Mouse (Mus musculus) cerebellum, postnatal 25 days (tissue): ENCODE data around the gene Btbd35f21.
"Not testable (repeated sequence)": the region's sequence is repeated elsewhere in the genome, so short reads cannot be mapped to it uniquely, and the experiment has no call there.

Experiments
- DNase-seq, 2 experiments: peaks; one replicate each; pipeline ENCODE4 v3.0.0; 2021; ENCODE audit warnings: mixed read lengths in 2 of 2

The Btbd35f21 gene

GRCm38 (mm10) chrX:32725809-32726208, at the start of gene Btbd35f21:
Gene Btbd35f21 (plus strand): TSS chrX:32726109.
- not testable (repeated sequence) for DNase-seq
